Mouse (Mus musculus) frontal cortex, postnatal 14 days (tissue): ENCODE data around the gene Atp5g1.

Experiments used
- DNase-seq, 2 experiments: peaks; one replicate each; pipeline ENCODE4 v3.0.0; 2022; ENCODE audit warnings: low spot score in 2 of 2

The Atp5g1 gene

DNA sequence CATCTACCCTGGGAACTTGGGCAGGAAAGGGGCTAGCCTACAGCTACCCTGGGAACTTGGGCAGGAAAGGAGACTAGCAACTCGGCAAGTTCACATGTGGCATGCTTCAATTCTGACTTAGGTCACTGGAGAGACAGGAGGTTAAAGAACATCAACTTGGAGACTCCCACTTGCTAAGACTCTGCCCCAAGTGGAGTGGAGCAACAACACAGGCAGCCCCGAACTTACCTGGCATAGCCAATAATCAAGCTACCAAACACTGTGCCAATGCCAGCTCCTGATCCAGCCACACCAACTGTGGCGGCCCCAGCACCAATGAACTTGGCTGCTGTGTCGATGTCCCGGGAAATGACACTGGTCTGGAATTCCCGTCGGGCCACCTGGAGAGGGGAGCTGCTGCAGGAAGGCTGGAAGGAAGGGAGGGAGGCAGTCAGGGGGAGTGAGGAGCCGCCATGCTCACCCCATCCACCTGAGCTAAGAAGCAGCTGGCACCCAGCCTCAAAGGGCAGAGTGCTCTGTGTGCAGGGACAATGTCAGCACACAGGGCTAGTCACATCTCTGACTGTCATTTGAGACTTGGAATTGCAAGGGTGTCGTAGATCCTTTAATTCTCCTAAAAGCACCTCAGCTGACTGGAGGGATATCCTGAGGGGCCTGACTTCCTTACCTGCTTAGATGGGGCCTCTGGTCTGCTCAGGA lies 2.0 kb downstream of the Atp5g1 start:
- no peak for DNase-seq

DNA sequence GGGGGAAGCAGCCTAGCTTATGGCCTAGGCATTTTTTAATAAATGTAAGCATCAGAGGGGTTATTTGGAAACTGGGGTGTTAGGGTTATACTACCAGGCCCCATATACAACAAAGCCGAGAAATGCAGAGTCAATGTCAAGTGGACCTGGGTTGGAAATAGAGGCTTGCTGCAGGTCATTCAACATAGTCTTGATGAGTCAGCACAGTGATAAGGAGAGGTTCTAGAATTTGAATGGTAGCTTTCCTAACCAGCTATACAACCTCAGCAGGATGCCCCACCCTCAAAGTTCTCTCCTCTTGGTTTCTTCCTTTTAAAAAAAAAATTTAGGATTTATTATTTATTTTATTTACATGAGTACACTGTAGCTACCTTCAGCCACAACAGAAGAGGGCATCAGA lies 4.5 kb downstream of the Atp5g1 start:
- DNase-seq: no peak

DNA sequence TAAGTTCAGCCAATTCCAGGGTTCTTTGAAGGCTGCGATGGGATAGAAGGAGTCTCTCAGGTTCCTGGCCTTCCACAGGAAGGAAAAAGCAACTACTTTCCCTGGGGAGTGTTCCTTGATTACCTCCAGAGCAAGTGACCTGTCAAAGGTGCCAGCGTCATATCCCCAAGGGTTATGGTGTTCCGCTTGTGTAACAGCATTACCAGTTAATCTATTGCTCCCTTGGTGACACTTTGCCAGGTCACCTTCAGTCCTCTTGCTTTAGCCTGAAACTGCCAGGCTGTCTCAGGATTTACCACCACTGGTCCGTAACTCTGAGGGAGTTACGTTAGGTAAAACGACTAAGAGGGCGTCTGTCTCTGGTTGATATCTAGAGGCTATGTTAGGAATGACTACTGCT lies 5.1 kb downstream of the Atp5g1 start:
- no peak for DNase-seq

DNA sequence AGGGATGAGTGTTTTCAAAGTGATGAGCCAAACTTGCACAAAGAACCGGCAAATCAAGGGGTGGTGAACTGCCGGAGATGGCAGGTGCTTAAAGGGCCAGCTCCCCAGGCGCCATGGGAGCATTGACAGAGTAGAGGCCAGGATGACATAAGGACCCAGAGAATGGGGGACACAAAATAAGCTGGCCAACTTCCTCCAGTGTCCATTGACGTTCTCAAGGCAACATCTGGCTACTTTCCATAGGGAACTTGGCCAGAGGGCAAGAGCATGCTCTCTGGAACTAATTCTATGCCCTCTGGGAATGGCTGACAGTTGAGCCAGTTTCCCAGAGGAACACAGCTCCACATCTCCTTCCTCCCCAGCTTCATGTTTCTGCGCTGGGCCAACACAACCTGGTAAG lies 7.2 kb downstream of the Atp5g1 start:
- DNase-seq: no peak

DNA sequence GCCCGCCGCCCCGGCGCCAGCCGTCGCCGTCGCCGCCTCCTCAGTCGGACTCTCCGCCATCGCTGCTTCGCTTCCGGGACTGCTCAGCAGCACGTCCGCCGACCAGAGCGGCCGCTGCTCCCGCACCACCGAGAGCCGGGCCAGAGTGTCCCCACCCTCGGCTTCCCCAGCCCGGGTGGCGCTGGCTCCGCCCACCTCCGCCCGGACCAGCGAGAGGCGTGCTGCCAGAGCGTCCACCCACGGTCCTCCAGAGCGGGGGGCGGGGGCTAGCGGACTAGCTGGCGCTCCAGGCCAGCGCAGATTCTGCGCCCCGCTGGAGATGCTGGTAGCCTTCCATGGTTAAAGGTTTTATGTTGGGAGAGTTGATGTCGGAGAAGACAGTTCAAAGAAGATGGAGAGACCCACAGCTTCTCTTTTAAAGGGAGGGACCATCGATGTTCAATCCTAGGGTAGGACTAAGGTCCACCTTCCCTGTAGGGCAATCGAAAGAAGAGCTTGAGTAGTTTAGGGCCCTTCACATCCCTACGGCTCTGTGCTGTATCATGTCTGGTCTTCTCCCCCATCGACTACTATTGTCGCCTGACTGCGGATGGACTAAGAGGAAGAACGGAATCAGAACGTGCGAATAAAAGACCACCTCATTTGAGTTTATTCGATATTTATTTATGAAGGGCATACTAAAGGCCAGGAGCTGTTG lies 10.1 kb downstream of the Atp5g1 start, which contains the start of gene Ube2z:
Gene Ube2z, minus strand, starts transcription at position 174 of the 697 bp plus-strand sequence.
- peak; percentile 92 to 96 for DNase-seq

DNA sequence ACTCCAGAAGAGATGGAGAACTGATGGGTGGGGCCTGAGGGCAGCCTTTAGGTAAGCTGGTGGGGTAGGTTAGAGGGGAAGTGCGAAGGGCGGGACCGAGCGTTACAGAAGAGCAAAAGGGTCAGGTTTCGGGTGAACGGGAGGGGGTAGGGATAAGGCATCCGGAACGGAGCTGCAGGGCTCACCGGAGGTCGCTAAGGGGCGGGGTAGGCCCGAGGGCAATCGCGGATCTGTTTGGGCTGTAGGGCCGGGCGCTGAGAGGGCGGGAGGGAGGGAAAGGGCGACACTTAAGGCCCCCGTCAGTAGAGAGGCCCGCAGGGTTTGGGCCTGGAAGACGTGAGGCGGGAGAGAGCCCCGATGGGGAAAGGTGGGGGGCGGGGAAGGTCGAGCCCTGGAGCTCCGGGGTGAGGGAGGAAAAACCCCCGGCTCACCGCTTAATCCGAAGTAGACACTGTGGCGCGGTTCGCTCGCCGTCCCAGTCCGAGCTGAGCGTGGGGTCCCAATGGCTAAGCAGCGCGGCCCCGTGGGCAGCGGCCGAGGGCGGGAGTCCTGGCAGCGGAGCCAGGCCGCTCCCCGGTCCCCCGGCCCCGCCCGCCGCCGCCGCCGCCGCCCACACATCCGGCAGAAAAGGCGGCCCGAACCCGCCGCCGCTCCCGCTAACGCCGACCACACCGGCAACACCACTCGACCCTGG lies 10.8 kb downstream of the Atp5g1 start:
- DNase-seq: no peak

DNA sequence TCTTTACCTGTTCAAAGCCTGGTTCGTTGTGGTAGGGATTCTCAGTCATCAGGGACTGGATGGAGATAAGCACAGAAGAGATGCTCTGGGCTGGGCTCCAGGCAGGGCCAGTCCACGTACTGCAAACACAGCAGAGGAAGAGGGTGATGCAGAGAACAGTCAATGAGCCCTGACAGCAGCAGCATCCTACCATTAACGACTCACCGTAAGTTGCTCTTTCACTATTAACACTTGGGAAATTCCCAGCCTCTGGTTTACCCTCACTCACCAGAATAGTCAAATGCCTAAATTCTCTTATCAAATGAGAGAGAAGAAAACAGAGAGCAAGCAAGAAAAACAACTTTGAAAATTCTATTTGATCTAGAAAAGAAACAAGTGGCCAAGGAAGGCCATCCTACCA lies 17.2 kb downstream of the Atp5g1 start:
- DNase-seq: no peak

DNA sequence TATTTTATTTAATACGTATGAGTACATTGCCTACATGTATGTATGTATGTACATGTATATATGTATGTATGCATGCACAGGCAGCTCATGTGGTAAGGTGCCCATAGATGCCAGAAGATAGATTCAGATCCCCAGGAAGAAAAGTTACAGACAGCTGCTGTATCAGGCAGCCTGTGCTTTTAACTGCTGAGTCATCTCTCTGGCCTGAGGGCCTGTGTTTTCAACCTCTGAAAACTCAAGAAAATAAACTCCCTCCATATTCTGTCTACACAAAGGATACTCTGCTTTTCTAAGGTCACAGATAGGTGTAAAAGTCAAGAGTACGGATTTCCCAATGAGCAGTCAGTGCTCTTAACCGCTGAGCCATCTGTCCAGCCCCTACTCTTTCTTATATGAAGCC lies 24.6 kb downstream of the Atp5g1 start:
- DNase-seq: no peak

DNA sequence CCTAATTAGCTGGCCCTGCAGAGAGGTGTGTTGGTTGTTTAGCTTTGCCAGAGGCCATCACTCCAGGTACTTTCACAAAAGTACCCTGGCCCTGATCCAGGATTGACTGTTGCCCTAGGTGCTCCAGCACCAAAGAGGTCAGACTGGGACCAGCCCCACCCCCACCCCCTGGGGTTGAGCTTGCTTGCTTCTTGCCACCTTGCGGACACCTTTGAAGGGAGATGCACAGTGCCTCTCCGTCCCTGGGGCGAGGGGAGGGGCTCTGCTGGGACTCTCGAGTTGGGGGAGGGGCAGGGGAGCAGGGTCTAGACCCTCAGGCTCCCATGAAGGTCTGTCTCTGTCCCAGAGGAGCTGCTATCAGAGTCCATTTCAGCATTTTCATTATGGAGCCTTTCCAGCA lies 25.5 kb downstream of the Atp5g1 start:
- no peak for DNase-seq

DNA sequence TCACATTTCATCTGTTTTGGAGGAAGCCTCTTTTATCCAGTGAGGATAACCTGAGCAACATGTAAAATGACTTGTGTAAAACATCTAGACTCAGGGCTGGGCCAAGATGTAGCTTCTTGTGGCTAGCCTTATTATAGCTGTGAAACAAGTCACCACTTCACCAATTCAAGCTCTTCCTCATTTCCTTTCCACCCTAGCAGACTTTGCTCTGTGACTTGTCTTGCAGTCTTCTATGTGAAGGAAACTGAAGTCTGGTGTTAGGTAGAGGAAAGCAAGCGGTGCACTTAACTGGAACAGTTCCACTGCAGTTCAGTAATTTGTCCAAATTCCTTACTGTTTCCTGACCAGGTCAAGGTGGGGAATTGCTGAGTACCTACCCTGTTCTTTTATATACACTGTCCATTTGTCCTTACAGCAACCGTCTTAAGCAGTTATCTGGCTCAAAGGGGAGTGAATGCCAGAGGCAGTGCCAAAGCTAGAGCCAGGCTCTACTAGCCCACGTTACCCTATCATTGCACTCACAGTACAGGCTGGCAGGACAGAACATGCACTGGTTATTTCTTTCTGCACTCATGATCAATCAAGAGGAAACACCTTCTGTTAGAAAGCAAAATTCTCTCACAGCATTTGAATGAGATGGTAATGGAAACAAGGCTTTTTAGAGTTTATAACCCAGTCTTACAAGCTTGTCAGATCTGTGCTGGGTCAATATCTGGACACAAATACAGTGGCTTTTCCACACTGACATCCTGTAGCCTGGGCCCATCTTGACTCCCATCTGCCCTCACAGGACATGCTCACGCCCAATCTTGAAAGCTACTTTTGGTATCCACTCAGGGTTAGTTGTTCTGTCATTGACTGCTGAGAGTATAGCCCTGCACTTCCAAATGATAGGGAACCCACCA lies 27.7 kb downstream of the Atp5g1 start:
- no peak for DNase-seq

DNA sequence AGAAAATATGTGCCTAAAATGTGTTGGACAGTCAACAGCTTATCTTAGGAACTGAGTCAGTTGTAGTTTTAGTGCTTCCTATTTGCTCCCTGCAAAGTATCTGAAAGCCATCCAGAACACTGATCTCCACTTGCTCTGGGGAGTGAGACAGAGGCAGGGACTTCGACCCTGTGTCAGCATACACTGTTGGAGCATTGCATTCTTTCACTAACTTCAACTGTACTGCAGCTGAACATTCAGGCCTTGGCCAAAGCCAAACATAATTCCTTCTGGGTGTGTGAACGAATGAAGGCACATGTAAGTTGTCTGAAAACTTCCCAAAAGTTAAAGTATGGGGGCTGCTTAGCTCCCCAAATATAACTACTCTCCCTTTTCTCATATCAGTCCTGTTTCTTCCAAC lies 28.7 kb downstream of the Atp5g1 start:
- DNase-seq: no peak

DNA sequence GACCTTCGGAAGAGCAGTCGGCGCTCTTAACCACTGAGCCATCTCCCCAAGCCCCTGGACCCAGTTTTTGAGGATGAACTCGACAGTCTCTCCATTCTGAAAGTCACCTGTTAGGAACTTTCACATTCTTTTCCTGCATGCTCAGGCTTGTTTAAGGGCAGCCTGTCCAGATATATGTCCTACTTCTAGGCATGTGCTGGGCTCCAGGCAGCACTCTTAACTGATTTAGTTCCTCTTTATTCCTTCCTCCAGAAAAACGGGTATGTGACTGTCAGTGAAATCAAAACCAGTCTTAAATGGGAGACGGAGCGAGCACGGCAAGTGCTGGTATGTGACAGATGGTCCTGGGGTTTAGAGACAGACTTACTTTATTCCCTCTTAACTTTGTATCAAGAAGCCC lies 29.4 kb downstream of the Atp5g1 start:
- DNase-seq: no peak

DNA sequence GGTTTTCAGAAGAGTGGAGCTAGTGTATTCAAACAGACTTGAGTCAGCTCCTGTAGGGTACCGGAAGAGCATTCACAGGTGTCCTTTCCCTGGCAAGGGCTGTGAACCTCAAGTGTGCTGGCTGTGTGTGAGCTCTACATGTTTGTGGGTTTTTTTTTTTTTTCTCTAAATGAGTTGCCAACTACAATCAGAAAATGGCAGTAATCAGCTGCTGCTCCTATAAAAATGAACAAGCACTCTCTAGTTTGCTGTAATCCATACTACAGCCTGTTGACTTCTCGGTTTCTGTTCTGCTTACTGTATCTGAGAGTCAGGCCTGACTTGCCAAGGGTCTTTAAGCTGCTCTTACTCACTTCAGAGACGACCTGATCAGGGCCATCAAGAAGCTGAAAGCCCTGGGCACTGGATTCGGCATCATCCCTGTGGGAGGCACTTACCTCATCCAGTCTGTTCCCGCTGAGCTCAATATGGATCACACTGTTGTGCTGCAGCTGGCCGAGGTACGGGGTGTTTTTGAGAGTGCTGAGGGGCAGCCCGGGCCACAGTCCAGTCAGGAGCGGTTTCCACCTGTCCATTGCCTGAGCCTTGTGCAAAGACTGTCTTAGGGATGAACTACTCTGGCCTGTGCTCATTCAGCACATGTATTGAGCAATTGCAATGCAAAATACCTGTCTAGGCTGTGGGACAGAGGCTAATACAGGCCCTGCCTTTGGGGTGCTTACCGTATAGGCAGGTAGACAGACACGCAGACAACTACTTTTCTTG lies 30.5 kb downstream of the Atp5g1 start:
- no peak for DNase-seq

DNA sequence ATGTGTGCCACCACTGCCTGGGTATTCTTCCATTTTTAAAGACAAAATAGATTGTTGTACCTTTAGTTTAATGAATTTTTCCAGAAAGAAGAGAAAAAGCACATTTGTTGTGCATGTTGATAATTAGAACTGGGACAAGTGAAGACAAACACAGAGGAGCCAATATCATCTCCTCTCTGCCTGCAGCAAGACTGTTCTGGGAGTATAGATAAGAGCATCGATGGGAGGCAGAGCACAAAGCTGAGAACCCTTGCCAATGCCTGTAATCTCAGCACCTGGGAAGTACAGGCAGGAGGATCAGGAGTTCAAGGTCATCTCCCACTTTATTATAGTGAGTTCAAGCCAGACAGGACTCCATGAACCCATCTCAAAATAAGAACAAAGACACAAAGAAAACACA lies 36.9 kb downstream of the Atp5g1 start:
- no peak for DNase-seq

DNA sequence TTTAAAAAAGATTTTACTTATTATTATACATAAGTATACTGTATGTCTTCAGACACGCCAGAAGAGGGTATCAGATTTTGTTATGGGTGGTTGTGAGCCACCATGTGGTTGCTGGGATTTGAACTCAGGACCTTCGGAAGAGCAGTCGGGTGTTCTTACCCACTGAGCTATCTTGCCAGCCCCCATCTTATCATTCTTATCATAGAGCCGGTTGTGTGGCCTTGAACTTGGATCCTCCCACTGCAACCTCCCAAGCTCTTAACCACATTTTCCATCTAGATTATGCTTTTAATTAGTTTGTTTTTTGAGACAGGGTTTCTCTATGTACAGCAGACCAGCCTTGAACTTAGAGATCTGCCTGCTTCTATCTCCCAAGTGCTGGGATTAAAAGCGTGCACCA lies 38.0 kb downstream of the Atp5g1 start:
- no peak for DNase-seq

DNA sequence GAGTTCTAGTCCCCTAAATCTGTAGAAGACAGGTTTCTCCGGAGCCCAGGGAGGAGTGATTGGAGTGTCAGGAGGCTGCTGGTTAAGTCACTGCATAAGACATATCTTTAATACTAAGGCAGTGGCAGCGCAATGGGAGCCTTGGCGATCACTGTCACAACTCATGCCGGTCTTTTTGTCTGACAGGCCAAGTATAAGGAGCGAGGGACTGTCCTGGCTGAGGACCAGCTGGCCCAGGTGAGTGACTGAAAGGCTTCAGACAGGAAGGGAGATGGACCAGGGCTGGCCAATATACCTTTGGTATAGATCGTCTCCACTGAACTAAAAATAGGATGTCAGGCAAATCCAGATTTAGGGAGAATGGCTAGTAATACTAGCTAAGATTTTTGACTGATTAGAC lies 40.3 kb downstream of the Atp5g1 start:
- DNase-seq: peak; percentile 20 to 21

DNA sequence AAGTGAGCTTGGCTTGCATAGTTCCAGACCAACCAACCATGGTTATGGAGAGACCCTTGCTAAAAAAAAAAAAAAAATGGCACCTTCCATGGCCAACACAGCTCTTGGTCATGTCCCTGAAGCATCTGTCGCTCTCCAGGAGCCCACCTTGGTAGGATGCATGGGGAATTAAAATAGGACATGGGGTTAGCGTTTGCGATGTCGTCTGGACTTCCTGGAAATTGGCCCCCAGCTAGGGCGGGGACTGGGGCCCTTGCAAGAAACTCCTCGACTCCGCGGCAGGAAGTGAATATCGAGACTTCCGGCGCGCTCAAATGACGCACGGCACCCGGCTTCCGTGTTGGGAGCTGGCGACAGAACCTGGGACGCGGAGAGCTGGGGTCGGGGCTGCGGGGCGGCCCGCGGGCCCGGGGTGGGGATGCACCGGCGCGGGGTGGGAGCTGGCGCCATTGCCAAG lies 40.8 kb downstream of the Atp5g1 start, which contains the start of gene Snf8:
Gene Snf8, plus strand, starts transcription at position 290 of the 457 bp plus-strand sequence.
- peak; percentile 87 to 91 for DNase-seq

DNA sequence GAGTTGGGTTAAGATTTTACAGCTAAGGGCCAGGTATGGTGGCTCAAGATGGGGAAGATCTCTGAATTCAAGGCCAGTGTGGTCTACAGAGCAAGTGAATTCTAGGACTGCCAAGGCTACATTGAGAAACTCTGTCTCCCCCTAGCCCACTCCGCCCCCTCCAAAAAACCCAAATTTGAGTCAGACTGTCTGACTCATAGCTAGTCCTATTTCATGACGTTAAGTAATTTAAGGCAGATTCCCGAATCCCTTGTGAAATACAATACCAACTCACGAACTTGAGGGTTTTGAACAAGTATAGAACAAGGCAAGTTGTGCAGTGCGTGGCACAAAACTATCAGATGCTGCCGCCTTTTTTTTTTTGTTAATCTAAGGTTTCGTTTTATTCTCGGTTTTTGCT lies 41.4 kb downstream of the Atp5g1 start:
- DNase-seq: no peak

DNA sequence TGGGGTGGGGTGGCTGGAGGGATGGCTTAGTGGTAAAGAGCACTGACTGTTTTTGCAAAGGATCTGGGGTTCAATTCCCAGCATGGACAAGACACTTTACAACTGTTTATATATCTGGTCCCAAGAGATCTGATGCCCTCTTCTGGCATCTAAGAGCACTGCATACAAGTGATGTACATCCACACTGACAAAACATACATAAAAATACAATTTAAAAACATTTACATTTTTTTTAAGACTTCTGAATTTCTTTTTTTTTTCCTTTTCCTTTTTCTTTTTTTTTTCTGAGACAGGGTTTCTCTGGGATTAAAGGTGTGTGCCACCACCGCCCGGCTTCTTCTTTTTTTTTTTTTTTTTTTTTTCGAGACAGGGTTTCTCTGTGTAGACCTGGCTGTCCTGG lies 42.2 kb downstream of the Atp5g1 start:
- DNase-seq: no peak

DNA sequence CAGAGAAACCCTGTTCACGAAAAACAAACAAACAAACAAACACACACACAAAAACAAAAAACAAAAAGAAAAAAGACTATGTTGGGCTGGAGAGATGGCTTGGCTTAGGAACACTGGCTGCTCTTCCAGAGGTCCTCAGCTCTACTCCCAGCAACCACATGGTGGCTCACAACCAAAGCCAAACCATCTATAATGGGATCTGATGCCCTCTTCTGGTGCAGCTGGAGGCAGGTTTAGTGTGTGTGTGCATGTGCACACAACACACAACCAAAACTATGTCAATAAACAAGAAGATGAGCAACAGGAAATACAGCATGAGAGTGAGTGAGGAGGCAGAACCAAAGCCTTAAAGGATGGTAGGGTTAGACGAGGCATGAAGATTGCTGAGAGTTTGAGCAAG lies 43.8 kb downstream of the Atp5g1 start:
- no peak for DNase-seq

DNA sequence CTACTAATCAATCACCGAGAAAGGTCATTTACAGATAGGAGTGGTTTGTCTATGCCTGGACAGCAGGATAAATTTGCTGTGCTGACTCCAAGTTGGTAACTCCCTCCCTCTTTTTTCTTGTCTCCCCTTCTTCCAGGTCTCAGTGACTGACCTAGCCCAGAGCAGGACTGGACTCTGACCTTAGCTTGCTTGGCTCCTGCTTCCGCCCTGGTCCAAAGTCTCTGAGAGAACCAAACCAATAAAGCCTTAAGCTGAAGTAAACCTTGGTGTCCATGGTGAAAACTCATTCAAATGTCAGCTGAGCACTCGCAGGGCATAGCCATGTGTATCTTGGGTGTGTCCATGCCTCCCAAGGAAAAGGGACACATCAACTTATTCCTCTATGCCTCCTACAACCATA lies 44.9 kb downstream of the Atp5g1 start:
- DNase-seq: no peak
